Mouse (Mus musculus) liver, adult (tissue): ENCODE data around the gene Grin2b.

ENCODE experiments used
- GATA4 ChIP-seq: IDR thresholded peaks from 2 replicates; pipeline ENCODE4 v1.6.1; 2014; ENCODE audit warnings: mild to moderate bottlenecking, low read length; ENCODE audit not compliant: insufficient replicate concordance

Gene Grin2b

GRCm38 (mm10) chr6:136173191-136173896, at the start of gene Grin2b:
Gene Grin2b, minus strand, starts transcription at chr6:136173511.
- no peak for TF ChIP-seq GATA4

- TF ChIP-seq GATA4: no peak
Observed at GRCm38 (mm10) chr6:136221894-136222293, 48.6 kb upstream of the Grin2b start.

- TF ChIP-seq GATA4: no peak
Observed at GRCm38 (mm10) chr6:136210442-136210841, 37.1 kb upstream of the Grin2b start.

GRCm38 (mm10) chr6:136199814-136200213, 26.5 kb upstream of the Grin2b start:
- no peak for TF ChIP-seq GATA4

- TF ChIP-seq GATA4: no peak
Observed at GRCm38 (mm10) chr6:136194616-136195015, 21.3 kb upstream of the Grin2b start.

- no peak for TF ChIP-seq GATA4
Observed at GRCm38 (mm10) chr6:136178066-136178465, 4.8 kb upstream of the Grin2b start.

GRCm38 (mm10) chr6:136172801-136173190, 515 bp downstream of the Grin2b start:
- TF ChIP-seq GATA4: no peak

GRCm38 (mm10) chr6:136172172-136172651, 1.1 kb downstream of the Grin2b start:
- TF ChIP-seq GATA4: no peak

GRCm38 (mm10) chr6:136171343-136171742, 2.0 kb downstream of the Grin2b start:
- no peak for TF ChIP-seq GATA4

GRCm38 (mm10) chr6:136170381-136170780, 2.9 kb downstream of the Grin2b start:
- TF ChIP-seq GATA4: no peak

- no peak for TF ChIP-seq GATA4
Observed at GRCm38 (mm10) chr6:136167361-136167760, 6.0 kb downstream of the Grin2b start.

GRCm38 (mm10) chr6:136165443-136166077, 7.8 kb downstream of the Grin2b start:
- TF ChIP-seq GATA4: no peak

- TF ChIP-seq GATA4: no peak
Observed at GRCm38 (mm10) chr6:136162090-136162489, 11.2 kb downstream of the Grin2b start.

- no peak for TF ChIP-seq GATA4
Observed at GRCm38 (mm10) chr6:136153444-136153843, 19.9 kb downstream of the Grin2b start.

- no peak for TF ChIP-seq GATA4
Observed at GRCm38 (mm10) chr6:136150064-136150463, 23.2 kb downstream of the Grin2b start.

GRCm38 (mm10) chr6:136139967-136140366, 33.3 kb downstream of the Grin2b start:
- TF ChIP-seq GATA4: no peak
